Mouse (Mus musculus) myocyte (in vitro differentiated cells): ENCODE measurements at regions not wholly inside any gene's neighbourhood (a gene's known extent, or its start where the extent isn't known, plus 50 kb on each side); places are given as distances from the start of the nearest gene placed in this dataset.

Source experiments
- MAX ChIP-seq: IDR thresholded peaks from one replicate; pipeline ENCODE4 v1.6.1; 2011; ENCODE audit warnings: low read depth, mild to moderate bottlenecking, control low read depth
- MYOG ChIP-seq, 3 experiments: IDR thresholded peaks; one replicate each; pipeline ENCODE4 v1.6.1; 2011; ENCODE audit warnings: control low read depth in 2 of 3, low read depth in 2 of 3, mild to moderate bottlenecking in 2 of 3; ENCODE audit not compliant: insufficient read length in 2 of 3, control insufficient read depth in 1 of 3, insufficient read depth in 1 of 3
- POLR2A ChIP-seq: IDR thresholded peaks from one replicate; pipeline ENCODE4 v1.6.1; 2011; ENCODE audit warnings: low read depth, mild to moderate bottlenecking, control low read depth, moderate library complexity; ENCODE audit not compliant: insufficient read length
- POLR2AphosphoS2 ChIP-seq: IDR thresholded peaks from one replicate; pipeline ENCODE4 v1.6.1; 2011; ENCODE audit warnings: low read depth, control low read depth; ENCODE audit not compliant: insufficient read length
- REST ChIP-seq: IDR thresholded peaks from one replicate; pipeline ENCODE4 v1.6.1; 2011; ENCODE audit warnings: mild to moderate bottlenecking, control low read depth, moderate library complexity; ENCODE audit not compliant: insufficient read depth, insufficient read length
- SRF ChIP-seq: IDR thresholded peaks from one replicate; pipeline ENCODE4 v1.6.1; 2011; ENCODE audit warnings: low read depth; ENCODE audit not compliant: control insufficient read depth, insufficient read length
- USF1 ChIP-seq: IDR thresholded peaks from one replicate; pipeline ENCODE4 v1.6.1; 2011; ENCODE audit warnings: low read depth, mild to moderate bottlenecking, control low read depth, moderate library complexity

GRCm38 (mm10) chr4:29152134-29152867 is 339.4 kb downstream of the Epha7 start:
- TF ChIP-seq POLR2A (no peak), MYOG (IDR thresholded peaks at IDR 0.05; ENCODE audit: control insufficient read depth in 1 of 3, insufficient read depth in 1 of 3, insufficient read length in 2 of 3, low read depth in 2 of 3) (no peak), POLR2AphosphoS2 (no peak), USF1 (no peak), SRF (no peak), REST (no peak), MAX (no peak)
